Mouse (Mus musculus) kidney, adult 9 months (tissue): Measurements from ENCODE around the gene Zswim3.

Experiments used
- DNase-seq: peaks from one replicate; pipeline ENCODE4 v3.0.0; 2022

Zswim3 gene

GRCm38 (mm10) chr2:164804533-164805331, at the start of gene Zswim3, which contains the start of gene Acot8:
Zswim3 (plus strand) TSS chr2:164805098.
Acot8 (minus strand) TSS chr2:164804882.
- DNase-seq = peak; percentile 99

GRCm38 (mm10) chr2:164757841-164758240, 47.1 kb upstream of the Zswim3 start:
- no peak for DNase-seq

- no peak for DNase-seq
These were observed 46.2 kb upstream of the Zswim3 start for GRCm38 (mm10) chr2:164758692-164759091.

GRCm38 (mm10) chr2:164760059-164760833, 44.7 kb upstream of the Zswim3 start:
- no peak for DNase-seq

- no peak for DNase-seq
These were observed 43.4 kb upstream of the Zswim3 start for GRCm38 (mm10) chr2:164761502-164761901.

- no peak for DNase-seq
These were observed 42.9 kb upstream of the Zswim3 start for GRCm38 (mm10) chr2:164761971-164762370.

- DNase-seq = no peak
These were observed 42.3 kb upstream of the Zswim3 start for GRCm38 (mm10) chr2:164762593-164762992.

GRCm38 (mm10) chr2:164765841-164766240, 39.1 kb upstream of the Zswim3 start:
- DNase-seq = no peak

- DNase-seq = peak; percentile 23
These were observed 36.9 kb upstream of the Zswim3 start for GRCm38 (mm10) chr2:164767812-164768540.

- peak; percentile 99 for DNase-seq
These were observed 35.5 kb upstream of the Zswim3 start, which contains the start of gene Ube2c for GRCm38 (mm10) chr2:164769258-164770037. Ube2c (plus strand) TSS chr2:164769898.

GRCm38 (mm10) chr2:164770279-164770678, 34.6 kb upstream of the Zswim3 start:
- peak; percentile 13 for DNase-seq

GRCm38 (mm10) chr2:164771123-164771522, 33.8 kb upstream of the Zswim3 start:
- no peak for DNase-seq

- no peak for DNase-seq
These were observed 31.5 kb upstream of the Zswim3 start for GRCm38 (mm10) chr2:164773229-164773988.

- DNase-seq = no peak
These were observed 30.9 kb upstream of the Zswim3 start for GRCm38 (mm10) chr2:164773989-164774364.

- DNase-seq = no peak
These were observed 28.8 kb upstream of the Zswim3 start for GRCm38 (mm10) chr2:164776130-164776529.

- no peak for DNase-seq
These were observed 28.1 kb upstream of the Zswim3 start for GRCm38 (mm10) chr2:164776801-164777200.

- DNase-seq = no peak
These were observed 27.5 kb upstream of the Zswim3 start for GRCm38 (mm10) chr2:164777246-164778014.

GRCm38 (mm10) chr2:164778015-164778287, 26.9 kb upstream of the Zswim3 start:
- DNase-seq = no peak

- DNase-seq = no peak
These were observed 26.1 kb upstream of the Zswim3 start for GRCm38 (mm10) chr2:164778809-164779208.

GRCm38 (mm10) chr2:164779481-164780086, 25.3 kb upstream of the Zswim3 start, which contains the start of gene Tnnc2:
Tnnc2 (minus strand) TSS chr2:164779967.
- no peak for DNase-seq

- no peak for DNase-seq
These were observed 23.0 kb upstream of the Zswim3 start for GRCm38 (mm10) chr2:164781876-164782275.
